Mouse (Mus musculus): ENCODE measurements around the gene Tox2. TPM values are rescaled to one million over a fixed set of nuclear protein-coding genes. Genes with fewer than 3 reads are reported as not detected.
A peak's percentile ranks its signal among the peaks of the same experiment; 100 is the strongest.

Gene Tox2
- total RNA-seq, 2 experiments from 2014 or later, result 2.4 to 2.6 TPM

GRCm38 (mm10) chr2:163248912-163249311 lies 46.0 kb downstream of the Tox2 start:
- DNase-seq, result no peak
- intact Hi-C loops (cut with DNase I), result no loop called here

GRCm38 (mm10) chr2:163252645-163253044 lies 49.7 kb downstream of the Tox2 start:
- intact Hi-C loops (cut with DNase I), result no loop called here
- no peak for DNase-seq

GRCm38 (mm10) chr2:163253248-163254099 lies 50.5 kb downstream of the Tox2 start:
- no peak for DNase-seq
- intact Hi-C loops (cut with DNase I), result no loop called here

GRCm38 (mm10) chr2:163254228-163254627 lies 51.3 kb downstream of the Tox2 start:
- no peak for DNase-seq
- intact Hi-C loops (cut with DNase I), result no loop called here

GRCm38 (mm10) chr2:163256765-163257164 lies 53.8 kb downstream of the Tox2 start:
- DNase-seq, result no peak
- intact Hi-C loops (cut with DNase I), result no loop called here

GRCm38 (mm10) chr2:163261362-163262054 lies 58.6 kb downstream of the Tox2 start:
- intact Hi-C loops (cut with DNase I), result no loop called here
- no peak for DNase-seq

- intact Hi-C loops (cut with DNase I), result no loop called here
- no peak for DNase-seq
Observed at GRCm38 (mm10) chr2:163262055-163262420, 59.1 kb downstream of the Tox2 start.

GRCm38 (mm10) chr2:163267097-163267496 lies 64.2 kb downstream of the Tox2 start:
- intact Hi-C loops (cut with DNase I), result no loop called here
- DNase-seq, result no peak

GRCm38 (mm10) chr2:163271581-163272492 lies 68.9 kb downstream of the Tox2 start:
- intact Hi-C loops (cut with DNase I), result no loop called here
- no peak for DNase-seq

- peak in 1 of 2 experiments; percentile 23 for DNase-seq
- intact Hi-C loops (cut with DNase I), result no loop called here
Observed at GRCm38 (mm10) chr2:163273815-163274214, 70.9 kb downstream of the Tox2 start.

GRCm38 (mm10) chr2:163275986-163276385 lies 73.1 kb downstream of the Tox2 start:
- DNase-seq, result no peak
- intact Hi-C loops (cut with DNase I), result no loop called here

GRCm38 (mm10) chr2:163277979-163278378 lies 75.1 kb downstream of the Tox2 start:
- no peak for DNase-seq
- intact Hi-C loops (cut with DNase I), result no loop called here

GRCm38 (mm10) chr2:163280636-163281322 lies 77.9 kb downstream of the Tox2 start:
- DNase-seq, result no peak
- intact Hi-C loops (cut with DNase I), result no loop called here

GRCm38 (mm10) chr2:163284856-163285255 lies 81.9 kb downstream of the Tox2 start:
- no peak for DNase-seq
- intact Hi-C loops (cut with DNase I), result loop anchor here (5.0 kb wide), 2 partner anchors 83 to 117 kb away; partner anchors contain the start of gene Tox2

- no peak for DNase-seq
- intact Hi-C loops (cut with DNase I), result loop anchor here (5.0 kb wide), 2 partner anchors 83 to 117 kb away; partner anchors contain the start of gene Tox2
Observed at GRCm38 (mm10) chr2:163285335-163285734, 82.4 kb downstream of the Tox2 start.

GRCm38 (mm10) chr2:163285762-163286161 lies 82.8 kb downstream of the Tox2 start:
- intact Hi-C loops (cut with DNase I), result loop anchor here (5.0 kb wide), 2 partner anchors 83 to 117 kb away; partner anchors contain the start of gene Tox2
- peak; percentile 19 to 36 for DNase-seq

- intact Hi-C loops (cut with DNase I), result loop anchor here (5.0 kb wide), 2 partner anchors 87 to 113 kb away; partner anchors contain the start of gene Tox2
- DNase-seq, result peak; percentile 27 to 47
Observed at GRCm38 (mm10) chr2:163288881-163289379, 86.0 kb downstream of the Tox2 start.

- intact Hi-C loops (cut with DNase I), result no loop called here
Observed at GRCm38 (mm10) chr2:163296999-163297630, 94.2 kb downstream of the Tox2 start.

More at GRCm38 (mm10) chr2:163296999-163297630, 94.2 kb downstream of the Tox2 start:
- DNase-seq, result no peak
